Mouse (Mus musculus) right cerebral cortex, postnatal 36 days (tissue): ENCODE measurements around the gene Mrpl1.
A peak's percentile ranks its signal among the peaks of the same experiment; 100 is the strongest.

ENCODE experiments used
- DNase-seq, 2 experiments: peaks; one replicate each; pipeline ENCODE4 v3.0.0; 2022; ENCODE audit warnings: low spot score in 2 of 2, mixed read lengths in 1 of 2

Mrpl1 gene

DNA sequence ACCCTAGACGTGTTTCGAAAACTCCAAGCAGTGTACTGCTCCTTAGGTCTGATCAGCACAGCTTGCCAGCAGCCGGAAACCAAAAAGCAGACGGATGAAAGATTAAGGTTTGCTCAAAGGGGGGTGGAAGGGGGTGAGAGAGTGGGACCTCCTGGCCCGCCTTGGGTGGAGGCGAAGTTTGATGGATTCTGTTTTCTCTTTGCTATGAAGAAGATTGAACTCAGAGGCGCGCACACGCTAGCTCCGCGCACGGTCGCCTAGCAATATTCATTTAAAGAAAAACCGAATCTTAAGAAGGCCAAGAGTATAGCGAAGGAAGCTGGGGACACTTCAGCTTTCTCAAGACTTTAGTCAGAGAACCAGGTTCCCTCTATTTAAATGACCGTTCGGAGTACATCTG, at the start of gene Mrpl1:
TSS of gene Mrpl1 (plus strand) at position 35 of the 400 bp plus-strand sequence.
- DNase-seq: peak in 1 of 2 experiments; percentile 14

- DNase-seq: peak in 1 of 2 experiments; percentile 7
Measured at GRCm38 (mm10) chr5:96160467-96161262, 48.6 kb upstream of the Mrpl1 start.

DNA sequence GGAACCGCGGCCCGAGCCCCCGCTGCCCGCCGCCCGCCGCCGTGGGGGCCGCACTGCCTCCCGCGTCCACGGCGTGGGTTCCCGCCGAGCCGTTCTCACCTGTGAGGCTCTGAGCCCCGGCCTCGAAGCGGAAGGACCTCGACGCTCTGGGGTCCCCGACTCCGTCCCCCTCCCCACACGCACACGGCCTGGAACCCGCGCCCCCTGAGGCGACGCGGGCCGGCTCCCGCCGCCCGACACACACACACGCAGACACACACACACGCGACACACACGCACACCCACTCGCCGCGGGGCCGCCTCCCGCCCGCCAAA, 48.1 kb upstream of the Mrpl1 start:
- no peak for DNase-seq

DNA sequence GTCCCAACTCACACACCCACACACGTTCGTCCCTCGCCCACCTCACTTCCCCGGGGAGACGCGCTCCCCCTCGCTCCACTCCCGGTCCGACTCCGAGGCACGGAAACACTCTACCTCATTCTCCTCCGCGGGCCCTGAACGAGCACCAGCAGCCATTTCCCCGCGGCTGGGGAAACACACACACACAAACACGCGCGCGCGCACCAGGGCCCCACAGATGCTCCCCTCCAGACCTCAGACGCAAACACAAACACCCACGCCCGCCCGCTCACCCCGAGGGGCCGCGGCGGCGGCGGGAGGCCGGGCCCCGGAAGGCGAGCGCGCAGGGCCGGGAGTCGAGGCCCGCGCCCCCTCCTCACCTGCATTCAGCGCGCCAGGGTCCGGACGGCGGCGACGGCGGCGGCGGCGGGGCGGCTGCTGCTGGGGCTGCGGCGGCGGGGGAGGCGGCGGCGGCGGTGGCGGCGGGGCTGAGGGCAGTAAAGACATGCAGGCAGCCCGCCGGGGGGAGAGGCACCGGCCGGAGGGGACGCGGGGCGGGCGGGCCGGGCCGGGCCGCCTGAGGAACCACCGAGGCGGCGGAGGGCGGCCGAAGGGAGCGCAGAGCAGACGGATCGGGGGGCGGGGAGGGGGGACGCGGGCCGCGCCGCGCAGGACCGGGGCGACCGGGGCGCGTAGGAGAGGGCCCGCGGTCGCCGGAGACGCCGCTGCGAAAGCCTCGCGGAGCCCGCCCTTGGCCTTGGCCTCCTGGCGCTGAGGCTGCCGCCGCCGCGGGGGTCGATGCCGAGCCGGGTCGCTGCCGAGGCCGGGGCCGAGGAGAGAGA, 47.5 kb upstream of the Mrpl1 start:
- peak; percentile 49 to 65 for DNase-seq

GRCm38 (mm10) chr5:96162399-96163331, 46.6 kb upstream of the Mrpl1 start:
- peak; percentile 59 to 66 for DNase-seq

GRCm38 (mm10) chr5:96163396-96164020, 45.8 kb upstream of the Mrpl1 start:
- DNase-seq: no peak

DNA sequence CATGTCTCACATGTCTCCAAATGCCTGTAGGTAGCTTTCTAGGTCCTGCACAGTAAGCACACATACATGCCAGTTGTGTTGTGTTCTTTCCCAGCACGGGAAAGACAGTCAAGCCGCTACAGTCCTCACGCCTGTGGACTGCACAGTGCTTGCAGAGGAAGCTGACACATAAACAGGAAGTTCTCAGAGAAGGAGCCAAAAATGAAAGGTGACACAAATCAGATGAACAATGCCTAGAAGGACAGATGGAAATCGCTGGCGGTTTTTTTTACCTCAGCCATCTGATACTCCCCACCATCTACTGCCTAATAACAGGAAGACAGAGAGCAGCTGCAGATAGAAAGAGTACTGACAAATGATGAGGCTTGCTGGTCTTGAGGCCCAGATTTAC, 45.3 kb upstream of the Mrpl1 start, which contains the start of gene Cnot6l:
TSS of gene Cnot6l (minus strand) at position 151 of the 391 bp plus-strand sequence.
- no peak for DNase-seq

DNA sequence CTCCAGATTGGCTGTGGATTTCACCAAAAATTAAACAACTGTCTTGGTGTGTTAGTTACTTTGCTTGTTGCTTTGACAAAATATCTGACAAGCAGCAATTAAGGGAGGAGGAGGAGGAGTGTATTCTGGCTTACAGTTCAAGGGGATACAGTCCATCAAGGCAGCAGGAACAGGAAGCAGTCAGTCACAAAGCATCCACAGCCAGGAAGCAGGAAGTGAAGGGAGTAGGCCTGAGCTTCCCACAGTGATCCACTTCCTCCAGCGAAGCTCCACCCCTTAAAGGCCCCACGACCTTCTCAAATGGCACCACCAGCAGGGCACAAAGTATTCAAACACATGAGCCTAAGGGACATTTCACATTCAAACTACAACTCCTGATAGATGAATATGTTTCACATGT, 42.5 kb upstream of the Mrpl1 start:
- DNase-seq: no peak

GRCm38 (mm10) chr5:96170443-96170842, 38.9 kb upstream of the Mrpl1 start:
- no peak for DNase-seq

GRCm38 (mm10) chr5:96171765-96172164, 37.5 kb upstream of the Mrpl1 start:
- no peak for DNase-seq

DNA sequence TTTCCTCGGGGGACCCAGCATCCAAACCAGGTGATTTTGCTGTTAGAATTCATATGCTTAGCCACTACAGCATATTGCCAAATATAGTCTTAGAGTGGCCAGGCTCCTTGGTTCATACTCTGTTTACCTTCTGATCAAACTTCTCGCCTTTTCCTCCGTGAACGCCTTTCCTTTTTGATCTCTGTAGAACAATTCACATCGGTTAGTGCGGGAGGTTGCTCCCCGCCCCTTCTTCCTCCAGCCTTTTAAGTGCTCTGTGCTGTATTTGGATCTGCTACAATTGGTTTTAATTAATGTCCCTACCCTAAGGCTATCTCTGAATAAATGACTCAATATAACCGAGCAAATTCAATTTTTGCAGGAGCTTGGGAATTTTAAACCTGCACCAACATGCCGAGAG, 33.2 kb upstream of the Mrpl1 start:
- DNase-seq: no peak

- DNase-seq: no peak
Measured at GRCm38 (mm10) chr5:96176879-96177358, 32.4 kb upstream of the Mrpl1 start.

DNA sequence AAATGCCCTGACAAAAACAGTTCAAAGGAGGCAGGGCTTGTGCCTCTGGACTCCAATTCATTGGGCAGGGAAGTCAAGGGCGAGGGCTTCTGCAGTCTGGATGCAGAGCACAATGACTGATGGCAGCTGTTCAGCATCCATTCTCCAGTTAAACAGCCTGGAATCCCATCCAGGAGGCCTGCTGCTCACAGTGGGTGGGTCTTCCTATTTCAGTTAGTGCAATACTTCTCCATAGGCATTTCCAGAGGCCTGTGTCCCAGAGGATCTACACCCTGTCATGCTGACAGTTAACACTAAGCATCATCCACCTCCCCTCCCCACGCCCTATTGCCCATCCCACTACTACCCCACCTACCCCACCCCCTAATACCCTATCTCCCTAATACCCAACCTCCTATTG, 26.1 kb upstream of the Mrpl1 start:
- no peak for DNase-seq

- no peak for DNase-seq
Measured at GRCm38 (mm10) chr5:96183987-96184386, 25.3 kb upstream of the Mrpl1 start.

DNA sequence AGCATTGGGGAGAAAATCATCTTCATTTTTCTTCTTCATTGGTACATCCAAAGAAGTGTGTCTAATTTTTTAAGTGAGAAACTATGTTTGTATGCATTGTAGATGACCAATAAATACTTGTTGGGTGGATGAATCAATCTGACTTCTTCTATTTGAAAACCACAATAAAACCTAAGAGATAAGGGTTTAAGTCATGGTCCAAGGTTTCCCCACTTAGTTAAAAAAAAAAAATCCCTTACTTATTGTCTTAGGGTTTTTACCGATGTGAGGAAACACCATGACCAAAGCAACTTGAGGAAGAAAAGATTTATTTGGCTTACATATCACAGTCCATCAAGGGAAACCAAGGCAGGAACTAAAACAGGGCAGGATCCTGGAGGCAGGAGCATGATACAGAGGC, 19.5 kb upstream of the Mrpl1 start:
- no peak for DNase-seq

DNA sequence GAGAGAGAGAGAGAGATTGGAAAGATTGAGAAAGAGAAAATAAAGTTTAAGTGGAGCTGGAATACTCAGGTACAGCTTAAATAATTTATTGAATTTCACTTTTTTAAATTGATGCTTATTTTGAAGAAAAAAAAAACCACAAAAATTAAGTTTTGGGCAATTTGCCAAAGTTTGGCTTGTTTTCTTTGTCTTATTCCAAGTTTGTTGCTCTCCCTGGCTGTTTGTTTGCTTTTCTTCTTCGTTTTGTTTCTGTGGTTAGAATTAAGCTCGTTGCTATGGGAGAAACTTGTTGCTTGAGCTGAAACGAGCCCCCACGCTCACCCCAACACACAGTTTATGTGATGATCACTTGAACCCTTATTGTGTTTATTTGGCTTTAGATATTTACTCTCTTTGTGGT, 18.0 kb upstream of the Mrpl1 start:
- no peak for DNase-seq

DNA sequence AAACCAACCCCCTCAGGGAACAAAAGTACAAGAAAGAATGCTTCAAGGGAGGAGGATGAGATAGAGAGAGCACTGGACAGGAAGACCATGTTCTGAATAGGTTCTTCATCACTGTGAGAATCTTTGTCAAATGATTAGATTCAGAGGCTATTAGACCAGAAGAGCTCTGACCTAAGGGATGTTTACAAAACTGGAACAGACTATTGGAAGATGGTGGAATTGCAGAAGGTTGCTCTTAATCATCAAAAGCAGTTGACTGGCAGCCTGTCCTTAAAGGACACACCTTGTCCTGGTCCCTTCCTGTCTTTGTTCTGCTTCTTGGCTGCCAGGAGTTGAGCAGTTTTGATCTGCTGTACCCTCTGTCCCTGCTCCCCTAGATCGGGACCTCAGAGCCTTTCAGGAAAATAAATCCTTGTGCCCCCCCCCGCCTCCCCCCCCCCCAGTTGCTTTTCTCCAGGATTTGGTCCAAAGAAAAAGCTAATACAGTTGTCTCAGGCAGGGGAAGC, 12.7 kb upstream of the Mrpl1 start:
- DNase-seq: no peak

- DNase-seq: no peak
Measured at GRCm38 (mm10) chr5:96198271-96198670, 11.0 kb upstream of the Mrpl1 start.

GRCm38 (mm10) chr5:96200269-96200668, 9.0 kb upstream of the Mrpl1 start:
- DNase-seq: no peak

DNA sequence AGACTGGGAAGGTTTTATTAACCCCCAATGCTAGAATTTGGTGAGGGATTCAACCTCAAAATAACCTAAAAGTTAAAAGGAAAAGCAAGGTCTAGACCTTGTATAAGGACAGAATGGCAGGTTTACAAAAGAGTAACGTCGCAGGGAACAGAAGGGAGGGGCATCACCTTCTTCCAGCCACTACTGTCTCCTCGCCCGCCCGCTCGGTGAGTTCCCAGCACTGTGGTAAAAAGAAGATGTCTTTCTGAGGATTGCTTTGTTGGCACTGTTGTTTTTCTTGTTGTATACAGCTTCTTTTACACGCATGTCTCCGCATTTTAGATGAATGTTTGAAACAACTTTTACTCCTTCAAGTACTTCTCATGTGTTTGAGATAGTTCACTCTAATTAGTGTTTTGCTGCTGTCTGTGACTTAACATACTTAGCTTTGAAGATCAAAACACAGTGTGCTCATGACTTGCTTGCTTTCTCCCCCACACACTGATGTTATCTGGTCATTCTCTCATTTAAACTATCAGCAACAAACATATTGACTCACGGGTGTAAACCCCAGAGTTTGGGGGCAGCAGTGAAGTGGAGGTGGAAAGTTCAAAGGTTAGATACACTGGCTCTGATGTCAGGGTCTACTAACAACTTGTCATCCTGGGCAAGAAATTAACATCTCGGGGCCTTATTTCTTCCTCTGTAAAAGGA, 7.7 kb upstream of the Mrpl1 start:
- no peak for DNase-seq
